Mouse (Mus musculus) left cerebral cortex, postnatal 10 days (tissue): Measurements from ENCODE around the gene Slc48a1. TPM values are rescaled to one million over a fixed set of nuclear protein-coding genes. Genes with fewer than 3 reads are reported as not detected.

Experiments used
- DNase-seq, 2 experiments: peaks; one replicate each; pipeline ENCODE4 v3.0.0; 2021 to 2022; ENCODE audit warnings: low spot score in 2 of 2, mixed read lengths in 1 of 2; ENCODE audit errors: extremely low spot score in 1 of 2
- intact Hi-C: fragments of 180-260 bp; cut with DNase I; formaldehyde crosslinking; loops from one replicate; pipeline ENCODE4 v1.15.1; 2025
- total RNA-seq, 2 experiments: library from RNA; stranded (reverse); gene quantifications; 2 replicates each; pipeline ENCODE4 v1.2.3; 2021

Gene Slc48a1
- total RNA-seq, 2 experiments from 2014 or later, result 122 to 127 TPM

DNA sequence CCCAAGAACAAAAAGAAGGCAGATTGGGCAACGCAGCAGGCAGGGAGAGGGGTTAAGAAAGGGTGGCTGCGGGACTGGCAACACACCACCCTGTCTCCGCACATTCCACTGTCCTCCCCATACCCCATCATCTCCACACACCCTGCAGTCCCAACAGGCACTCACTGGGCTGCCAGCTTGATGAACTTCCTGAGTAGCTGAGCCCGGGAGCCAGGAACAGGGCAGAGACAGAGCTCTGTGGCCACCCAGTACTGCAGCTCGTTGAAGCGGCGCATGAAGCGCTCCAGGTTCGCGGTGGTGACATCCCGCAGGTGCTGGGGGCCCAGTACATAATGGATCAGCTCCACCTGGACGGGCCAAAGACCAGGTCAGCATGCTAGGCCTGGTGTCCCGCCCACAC, 28.5 kb upstream of the Slc48a1 start:
- no peak for DNase-seq
- intact Hi-C loops, result no loop called here

DNA sequence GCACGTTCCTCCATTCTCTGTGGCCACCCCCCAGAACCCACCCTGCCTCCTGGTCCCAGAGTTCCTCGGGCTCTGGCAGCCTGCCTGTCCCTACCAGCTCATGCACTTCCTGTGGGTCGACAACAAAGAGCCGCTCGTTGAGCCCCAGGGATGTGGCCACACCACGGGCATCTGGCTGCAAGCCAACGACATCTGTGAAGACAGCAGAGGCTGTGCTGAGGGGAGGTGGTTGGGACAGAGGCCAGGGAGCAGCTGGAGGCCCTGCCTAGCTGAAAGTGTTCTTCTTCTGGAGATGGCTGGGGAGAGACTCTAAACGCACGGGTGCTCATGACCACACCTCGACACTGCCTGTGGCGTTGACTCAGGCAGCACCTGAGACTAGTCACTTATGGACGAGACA, 27.6 kb upstream of the Slc48a1 start:
- peak; percentile 82 to 98 for DNase-seq
- intact Hi-C loops, result no loop called here

DNA sequence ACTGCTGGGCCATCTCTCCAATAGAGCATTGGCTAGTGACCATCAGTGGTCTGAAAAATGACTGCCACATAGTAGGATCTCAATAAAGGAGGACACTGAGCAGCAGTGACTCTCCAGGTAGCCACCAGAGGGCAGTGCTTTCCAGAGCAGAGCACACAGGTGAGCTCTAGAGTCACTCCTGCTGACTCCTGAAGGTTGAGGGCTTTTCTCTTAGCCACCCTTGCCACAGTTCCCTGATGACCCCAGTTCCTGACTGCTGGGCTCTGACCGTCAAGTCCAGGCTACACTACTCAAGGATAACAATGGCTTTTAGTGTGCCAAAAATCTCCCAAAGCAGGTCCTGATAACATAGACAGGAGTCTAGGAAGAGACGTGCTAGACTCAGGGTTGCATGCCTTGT, 26.6 kb upstream of the Slc48a1 start:
- no peak for DNase-seq
- intact Hi-C loops, result no loop called here

DNA sequence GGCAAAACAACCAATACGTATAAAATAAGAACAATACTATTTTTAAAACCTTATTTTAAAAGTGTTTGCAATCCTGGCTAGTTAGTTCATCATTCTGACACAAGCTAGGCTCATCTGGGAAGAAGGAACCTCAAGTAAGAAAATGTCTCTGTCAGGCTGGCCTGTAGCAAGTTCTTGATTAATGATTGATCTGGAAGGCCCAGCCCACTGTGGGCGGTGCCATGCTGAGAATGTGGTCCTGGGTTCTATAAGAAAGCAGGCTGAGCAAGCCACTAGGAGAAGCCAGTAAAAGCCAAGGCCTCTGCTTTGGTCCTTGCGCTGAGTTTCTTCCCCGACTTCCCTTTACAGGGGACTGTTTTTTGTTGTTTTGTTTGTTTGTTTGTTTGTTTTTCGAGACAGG, 25.8 kb upstream of the Slc48a1 start:
- intact Hi-C loops, result no loop called here
- no peak for DNase-seq

DNA sequence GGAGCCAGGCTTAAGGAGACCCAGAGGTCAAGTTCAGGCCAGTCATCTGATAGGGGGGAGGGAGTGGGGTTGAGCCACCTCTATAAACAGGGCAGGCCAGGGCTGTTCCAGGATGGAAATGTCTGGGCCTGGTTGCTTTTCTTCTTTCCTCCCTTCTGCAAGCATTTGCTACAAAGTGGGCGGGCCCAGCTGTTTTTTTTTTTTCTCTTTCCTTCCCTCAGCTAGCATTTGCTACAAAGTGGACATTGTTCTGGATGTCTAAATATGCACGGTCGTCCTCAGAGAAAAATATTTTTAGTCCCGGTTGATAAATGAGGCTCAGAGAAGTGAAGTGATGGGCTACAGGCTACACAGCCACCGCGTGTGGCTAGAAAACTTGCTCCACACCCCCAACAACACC, 23.8 kb upstream of the Slc48a1 start:
- intact Hi-C loops, result no loop called here
- no peak for DNase-seq

DNA sequence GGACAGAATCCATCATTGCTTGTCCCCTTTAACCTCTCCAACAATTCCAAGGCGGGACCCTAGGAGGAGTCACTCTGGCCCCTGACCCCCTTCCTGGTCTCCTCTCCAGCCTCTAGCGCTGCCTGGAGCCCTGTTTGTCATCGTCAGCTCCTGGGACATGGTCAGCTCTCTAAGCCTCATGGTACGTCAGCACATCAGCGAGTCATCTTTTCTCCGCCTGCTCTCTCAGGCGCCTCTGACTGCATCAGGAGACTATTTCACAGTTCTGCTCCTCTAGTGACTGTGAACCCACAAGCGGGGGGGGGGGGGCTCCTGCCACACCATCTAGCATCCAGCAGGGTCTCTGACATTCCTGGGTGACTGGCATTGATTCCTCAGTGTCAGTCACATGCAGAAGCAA, 23.0 kb upstream of the Slc48a1 start:
- intact Hi-C loops, result no loop called here
- DNase-seq, result no peak

DNA sequence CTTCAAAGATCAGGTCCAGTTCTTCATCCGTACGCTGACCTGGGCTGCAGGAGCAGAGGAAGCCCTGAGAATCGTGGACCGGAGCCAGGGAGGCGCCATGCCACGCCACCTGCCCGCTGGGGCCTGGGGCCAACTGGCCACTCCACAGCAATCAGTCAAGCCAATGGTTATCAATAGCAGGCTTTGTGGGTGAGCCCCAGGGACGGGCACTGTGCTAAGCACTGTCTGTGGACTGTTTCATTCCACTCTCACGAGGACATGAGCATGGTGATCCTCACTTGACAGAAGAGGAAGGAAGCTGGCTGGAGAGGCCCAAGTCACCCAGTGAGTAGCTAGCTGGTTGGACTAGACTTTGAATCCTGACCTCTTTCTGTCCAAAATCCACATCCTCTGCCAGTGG, 18.3 kb upstream of the Slc48a1 start:
- intact Hi-C loops, result no loop called here

DNA sequence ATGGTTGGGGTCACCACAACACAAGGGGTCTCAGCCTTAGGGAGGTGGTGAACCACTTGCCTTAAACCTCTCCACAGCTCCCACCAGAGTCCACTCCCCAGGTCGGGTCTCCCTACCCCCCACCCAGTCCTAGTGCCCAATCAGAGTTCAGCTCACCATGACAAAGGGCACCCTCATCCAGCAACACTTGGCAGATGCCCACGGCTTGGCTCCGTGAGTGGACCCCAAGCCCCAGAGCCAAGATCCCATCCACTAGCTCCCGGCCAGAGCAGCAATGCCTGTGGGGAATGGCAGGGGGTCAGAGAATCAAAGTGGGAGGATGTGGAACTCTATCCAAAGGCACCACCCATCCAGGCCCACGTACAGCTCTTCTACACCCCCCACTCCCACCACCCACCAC, 17.4 kb upstream of the Slc48a1 start:
- DNase-seq, result no peak
- intact Hi-C loops, result no loop called here

More for the DNA sequence above, 18.3 kb upstream of the Slc48a1 start:
- DNase-seq, result peak in 1 of 2 experiments; percentile 65

DNA sequence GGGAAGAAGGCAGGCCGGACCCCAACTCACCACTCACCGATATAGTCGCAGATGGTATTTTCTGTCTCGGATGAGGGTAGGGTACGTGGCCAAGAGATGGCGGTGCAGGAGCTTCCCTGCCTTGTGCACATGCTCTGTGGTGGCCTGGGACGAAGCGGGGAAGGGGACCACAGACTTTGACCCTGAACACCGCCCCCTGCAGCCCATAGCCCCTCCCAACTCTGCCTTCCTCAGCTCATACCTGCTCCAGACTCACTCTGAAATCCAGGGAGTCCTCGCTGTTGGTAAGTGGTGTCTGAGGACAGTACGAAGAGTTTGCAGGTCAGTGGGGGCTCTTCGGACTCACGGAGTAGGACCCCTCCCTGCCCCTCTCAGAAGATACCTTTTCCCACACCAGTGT, 16.9 kb upstream of the Slc48a1 start:
- intact Hi-C loops, result no loop called here
- no peak for DNase-seq

DNA sequence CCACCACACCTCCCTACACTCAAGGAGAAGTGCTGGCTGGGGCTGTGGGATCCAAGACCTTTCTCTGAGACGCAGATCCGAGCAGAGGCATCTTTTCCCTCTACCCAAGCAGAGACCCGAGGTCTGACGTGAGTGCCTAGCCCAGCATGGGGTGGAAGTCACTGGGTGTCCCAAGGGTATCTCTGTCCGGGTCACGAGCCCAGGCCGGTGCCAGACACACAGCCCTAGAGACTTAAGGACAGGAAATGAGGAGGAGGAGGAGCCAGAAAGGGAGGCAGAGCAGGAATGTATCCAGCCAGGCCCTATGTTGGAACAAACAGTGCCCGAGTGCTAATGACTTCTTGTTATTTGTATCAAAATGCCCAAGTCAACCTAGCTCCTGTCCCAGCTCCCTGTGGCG, 15.6 kb upstream of the Slc48a1 start:
- intact Hi-C loops, result no loop called here
- DNase-seq, result peak in 1 of 2 experiments; percentile 63

DNA sequence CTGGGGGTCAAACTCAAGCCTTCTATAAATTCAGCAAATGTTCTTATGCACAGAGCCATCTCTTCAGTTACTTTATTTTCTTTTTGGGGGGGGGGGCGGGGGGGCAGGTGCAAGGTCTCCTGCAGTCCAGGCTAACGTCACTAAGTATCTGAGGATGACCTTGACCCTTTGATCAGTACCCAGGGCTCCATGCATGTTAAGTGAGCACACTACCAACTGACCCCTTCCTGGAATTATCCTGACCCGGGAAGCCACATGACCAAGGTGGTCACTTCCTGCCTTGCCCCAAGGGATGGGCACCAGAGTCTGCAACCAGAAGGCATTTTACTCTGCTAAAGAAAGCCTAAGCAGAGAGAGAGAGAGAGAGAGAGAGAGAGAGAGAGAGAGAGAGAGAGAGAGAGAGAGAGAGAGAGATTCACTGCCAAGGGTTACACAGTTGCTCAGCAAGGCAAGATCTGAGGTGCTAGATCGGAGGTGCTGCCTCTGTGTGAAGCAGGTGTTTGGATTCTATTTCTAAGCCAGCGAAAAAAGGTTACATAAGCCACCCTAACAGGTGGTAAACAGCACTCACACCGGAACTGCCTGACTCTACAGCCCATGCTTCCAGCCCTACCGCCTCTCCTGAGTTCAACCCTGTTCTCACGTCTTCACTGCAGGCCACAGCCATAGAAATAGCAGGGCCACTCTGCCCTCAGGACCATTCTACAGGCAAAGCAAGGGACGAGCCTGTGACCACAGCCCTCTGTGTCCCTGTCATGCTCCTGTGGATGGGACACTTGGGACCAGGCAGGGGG, 14.9 kb upstream of the Slc48a1 start:
- no peak for DNase-seq
- intact Hi-C loops, result no loop called here

DNA sequence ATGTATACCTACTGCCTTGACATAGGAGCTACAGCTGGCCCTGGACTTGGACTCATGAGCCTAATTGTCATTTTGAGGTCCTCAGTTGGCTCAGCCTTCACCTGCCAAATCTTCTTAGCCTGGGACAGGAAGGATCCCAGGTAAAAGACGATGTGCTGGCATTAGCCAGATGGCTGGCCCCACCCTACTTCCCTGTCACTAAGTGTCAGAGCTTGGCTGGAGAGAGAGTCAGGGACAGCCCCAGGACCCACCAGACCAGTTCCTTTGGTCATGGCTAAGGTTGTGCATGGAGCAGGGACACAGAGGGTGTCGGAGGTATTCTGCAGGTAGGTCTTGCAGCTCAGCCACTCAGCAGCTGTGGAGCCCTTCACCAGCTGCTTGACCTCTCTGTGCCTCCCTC, 13.8 kb upstream of the Slc48a1 start:
- intact Hi-C loops, result no loop called here
- DNase-seq, result no peak

DNA sequence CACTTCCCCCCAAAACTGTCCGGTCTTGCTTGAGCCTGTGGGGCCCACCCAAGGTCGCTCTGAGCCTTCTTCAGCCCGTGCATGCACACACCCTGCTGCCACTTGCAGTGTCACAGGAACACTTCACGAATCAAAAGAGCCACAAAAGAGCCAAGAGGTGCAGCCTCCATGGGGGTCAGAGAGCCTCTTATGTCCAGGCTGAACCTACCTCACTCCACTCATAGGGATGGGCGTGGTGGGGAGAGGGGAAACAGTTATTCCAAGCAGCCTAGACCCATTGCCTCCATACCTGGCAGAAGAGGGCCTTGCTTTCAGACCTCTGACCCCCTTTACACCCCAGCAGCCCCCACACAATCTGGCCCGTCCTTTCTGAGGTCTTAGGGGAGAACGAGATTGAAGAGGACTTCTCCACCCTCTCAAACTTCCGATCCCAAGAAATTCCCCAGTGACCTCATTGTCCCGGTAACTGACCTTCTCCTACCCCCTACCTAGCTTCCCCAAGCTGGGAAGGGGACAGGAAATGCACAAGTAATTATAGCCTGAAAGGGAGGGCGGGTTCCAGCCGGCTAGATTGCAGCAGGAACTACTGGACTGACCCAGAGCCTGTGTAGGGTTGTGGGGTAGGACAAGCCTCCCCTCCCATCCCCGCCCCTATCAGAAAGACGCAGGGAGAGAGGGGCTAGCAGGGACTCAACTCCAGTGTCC, 13.1 kb upstream of the Slc48a1 start:
- no peak for DNase-seq
- intact Hi-C loops, result loop anchor here (5.0 kb wide), 1 partner anchor 43 kb away; no protein-coding TSS in a partner anchor

DNA sequence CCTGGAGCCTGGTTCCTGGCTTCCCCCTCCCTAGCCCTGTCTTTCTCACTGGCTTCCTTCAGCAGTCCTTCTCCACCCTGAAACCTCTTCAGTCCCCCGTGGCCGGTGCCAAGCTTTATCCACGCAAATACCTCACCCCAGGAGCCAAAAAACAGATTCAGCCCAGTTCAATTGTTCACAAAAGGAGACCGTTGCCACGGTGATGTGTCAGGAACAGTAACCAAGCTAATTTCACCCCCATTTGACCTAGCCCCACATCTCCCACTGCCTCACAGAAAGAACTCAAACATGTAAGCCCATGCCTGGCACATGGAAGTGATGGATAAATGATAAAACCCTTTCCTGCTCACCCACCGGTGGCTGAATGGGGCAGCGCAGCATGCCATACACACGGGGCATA, 12.1 kb upstream of the Slc48a1 start:
- intact Hi-C loops, result loop anchor here (5.0 kb wide), 1 partner anchor 44 kb away; no protein-coding TSS in a partner anchor
- DNase-seq, result no peak

DNA sequence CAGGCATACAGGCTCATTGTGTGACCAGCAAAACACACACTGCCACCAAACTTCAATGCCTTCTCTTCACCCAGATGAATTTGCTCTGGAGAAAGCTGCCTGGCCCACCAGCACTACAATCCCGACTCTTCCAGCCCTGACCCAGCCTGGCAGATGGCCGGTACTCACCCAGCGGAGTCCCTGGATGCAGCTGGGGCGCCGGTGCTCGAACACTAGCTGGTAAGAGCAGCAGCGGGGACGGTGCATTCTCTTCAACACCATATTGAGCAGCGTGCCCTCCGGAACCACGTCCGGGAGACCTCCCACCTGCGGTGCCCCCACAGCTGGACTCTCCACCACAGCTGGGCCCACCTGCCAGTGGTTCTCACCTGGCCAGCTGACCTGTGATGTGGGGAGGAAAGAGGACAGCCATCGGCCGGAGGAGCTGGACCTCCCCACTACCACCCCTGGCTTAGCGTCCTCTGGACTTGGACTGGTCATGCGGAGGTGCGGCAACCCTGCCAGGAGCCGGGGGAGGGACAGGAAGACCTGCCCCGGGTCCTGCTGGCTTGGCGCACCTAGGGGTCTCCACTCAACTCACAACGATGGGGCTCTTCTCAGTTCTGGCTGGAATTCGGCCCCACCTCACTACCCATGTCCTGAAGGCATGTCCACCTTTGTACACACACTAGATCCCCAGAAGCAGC, 11.6 kb upstream of the Slc48a1 start:
- peak in 1 of 2 experiments; percentile 65 for DNase-seq
- intact Hi-C loops, result loop anchor here (5.0 kb wide), 1 partner anchor 44 kb away; no protein-coding TSS in a partner anchor

DNA sequence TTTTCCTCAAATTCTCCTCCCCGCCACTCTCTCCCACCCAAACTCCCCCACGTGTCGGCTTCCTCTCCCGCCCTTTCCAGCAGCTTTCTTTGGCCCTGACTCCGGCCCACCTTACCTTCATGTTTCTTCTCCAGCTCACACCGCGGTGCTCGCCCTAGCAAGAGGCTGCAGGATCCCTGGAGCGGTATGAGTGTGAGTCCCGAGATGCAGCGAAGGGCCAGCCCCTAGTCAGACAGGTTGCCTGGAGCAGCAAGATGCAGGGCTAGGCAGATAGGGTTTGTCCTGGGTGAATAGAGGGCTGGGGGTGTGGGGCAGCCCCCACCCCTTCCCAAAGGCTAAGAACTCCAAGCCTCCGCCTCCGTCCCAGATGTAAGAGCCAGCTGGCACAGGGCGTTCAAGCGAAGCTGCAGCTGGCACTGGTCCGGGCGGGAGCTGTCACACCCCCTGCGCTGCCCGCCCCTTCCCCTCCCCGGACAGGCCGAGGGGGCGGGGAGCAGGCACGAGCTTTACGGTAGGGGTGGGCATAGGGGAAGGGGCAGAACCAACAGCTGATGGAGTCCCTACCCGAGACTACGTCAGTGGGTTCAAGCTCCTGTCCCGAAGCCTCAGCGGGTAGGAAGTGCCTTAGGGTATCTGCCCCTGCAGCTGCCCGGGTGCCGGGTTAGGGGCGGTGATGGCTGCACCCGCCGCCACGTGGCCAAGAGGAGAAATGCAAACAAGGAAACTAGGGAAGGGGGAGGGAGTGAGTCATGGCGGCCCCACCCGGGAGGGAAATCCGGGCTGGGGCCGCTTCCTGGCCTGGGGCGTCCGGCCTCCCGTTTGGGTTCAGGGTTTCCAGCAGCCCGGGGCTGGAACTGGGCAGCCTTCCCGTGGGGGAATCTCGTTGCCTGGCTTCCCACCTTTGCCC, 10.8 kb upstream of the Slc48a1 start, which contains the start of gene Rapgef3:
Gene Rapgef3 (minus strand): TSS at position 693 of the 907 bp plus-strand sequence.
- intact Hi-C loops, result loop anchor here (5.0 kb wide), 1 partner anchor 45 kb away; no protein-coding TSS in a partner anchor

DNA sequence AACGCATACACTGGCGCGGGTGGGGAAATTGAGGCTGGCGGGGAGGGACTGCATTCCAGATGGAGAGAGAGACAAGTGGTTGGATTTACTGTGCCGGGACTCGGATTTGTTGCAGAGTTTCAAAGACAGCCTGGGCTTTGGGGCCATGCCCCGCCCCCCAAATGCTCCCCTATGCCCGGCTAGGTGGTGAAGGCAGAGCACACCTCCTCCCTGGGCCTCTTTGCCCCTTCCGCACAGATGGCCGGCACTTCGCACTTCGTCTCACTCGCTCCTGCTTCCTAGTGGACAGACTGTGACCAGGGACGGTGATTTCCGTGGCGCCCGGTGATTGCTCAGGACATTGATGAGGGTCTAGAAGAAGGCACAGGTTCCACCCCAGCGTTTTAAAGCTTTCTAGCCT, 10.1 kb upstream of the Slc48a1 start:
- intact Hi-C loops, result loop anchor here (5.0 kb wide), 1 partner anchor 46 kb away; no protein-coding TSS in a partner anchor
- DNase-seq, result no peak

More for the DNA sequence above, 10.8 kb upstream of the Slc48a1 start, which contains the start of gene Rapgef3:
- peak; percentile 66 to 91 for DNase-seq

DNA sequence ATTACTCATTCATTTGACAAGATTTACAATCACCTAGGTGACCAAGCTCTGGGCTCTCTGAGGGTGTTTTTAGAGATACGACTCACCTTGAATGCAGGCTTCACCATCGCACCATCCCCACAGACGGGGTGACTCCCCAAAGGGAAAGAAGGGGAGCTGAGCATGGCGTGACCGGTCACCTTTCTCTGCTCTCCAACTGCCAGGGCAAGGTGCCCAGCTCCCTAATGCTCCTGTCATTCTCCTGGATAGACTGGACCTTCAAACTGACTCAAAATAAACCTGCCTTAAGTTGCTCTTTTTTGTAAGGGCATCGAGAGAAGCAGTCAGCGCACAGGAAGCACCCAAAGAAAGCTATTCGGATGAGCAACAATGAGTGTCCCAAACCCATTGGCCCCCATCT, 8.0 kb upstream of the Slc48a1 start:
- intact Hi-C loops, result no loop called here
- no peak for DNase-seq
